Mouse (Mus musculus) heart, postnatal 36 days (tissue): ENCODE measurements at regions not wholly inside any gene's neighbourhood (a gene's known extent, or its start where the extent isn't known, plus 50 kb on each side); places are given as distances from the start of the nearest gene placed in this dataset.

ENCODE experiments used
- DNase-seq, 2 experiments: peaks; one replicate each; pipeline ENCODE4 v3.0.0; 2021 to 2022
- intact Hi-C: fragments of 180-260 bp; cut with DNase I; formaldehyde crosslinking; loops from one replicate; pipeline ENCODE4 v1.15.1; 2025

- intact Hi-C loops = no loop called here
- DNase-seq = no peak
These were observed 172.0 kb downstream of the Dcdc2c start for GRCm38 (mm10) chr12:28380203-28380602.

GRCm38 (mm10) chr12:28377968-28378367 is 174.2 kb downstream of the Dcdc2c start:
- intact Hi-C loops = no loop called here

DNA sequence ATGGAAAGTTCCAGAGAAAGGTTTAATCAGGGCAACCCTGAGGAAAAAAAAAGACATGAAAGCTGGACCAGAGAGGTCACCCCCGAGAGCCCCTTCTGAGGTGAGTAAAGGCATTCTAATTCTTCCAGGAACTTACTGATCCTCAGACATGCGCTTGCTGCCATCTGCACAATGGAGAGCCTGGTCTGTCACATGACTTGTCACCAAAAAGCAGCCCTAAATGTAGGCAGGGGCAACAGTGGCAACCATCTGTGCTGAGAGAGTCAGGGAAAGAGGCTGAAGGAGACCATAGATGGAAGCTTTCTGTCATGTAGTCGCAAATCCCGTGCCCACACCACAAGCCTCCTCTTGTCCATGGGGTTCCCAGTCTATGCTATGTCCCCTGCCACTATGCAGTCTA is 174.8 kb downstream of the Dcdc2c start:
- intact Hi-C loops = no loop called here
- no peak for DNase-seq

More at GRCm38 (mm10) chr12:28377968-28378367, 174.2 kb downstream of the Dcdc2c start:
- no peak for DNase-seq

DNA sequence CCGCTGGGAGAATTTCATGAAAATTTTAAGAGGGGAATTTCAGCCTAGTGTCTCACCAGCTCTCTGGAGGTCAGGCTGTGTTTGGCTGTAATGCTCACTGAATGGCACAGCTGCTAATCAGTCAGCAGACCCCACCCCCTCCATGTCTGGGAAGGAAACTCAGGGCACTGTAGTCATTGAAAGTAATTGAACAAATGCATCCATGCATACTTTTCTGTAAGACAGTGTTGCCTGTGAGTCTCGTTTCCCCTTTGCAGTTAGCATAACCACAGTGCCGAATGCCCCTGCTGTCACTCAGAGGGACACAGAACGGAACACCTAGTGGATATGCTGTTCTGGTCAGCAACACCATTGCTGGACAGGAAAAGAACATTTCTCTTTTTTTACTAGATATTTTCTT is 175.4 kb downstream of the Dcdc2c start:
- DNase-seq = no peak
- intact Hi-C loops = no loop called here

DNA sequence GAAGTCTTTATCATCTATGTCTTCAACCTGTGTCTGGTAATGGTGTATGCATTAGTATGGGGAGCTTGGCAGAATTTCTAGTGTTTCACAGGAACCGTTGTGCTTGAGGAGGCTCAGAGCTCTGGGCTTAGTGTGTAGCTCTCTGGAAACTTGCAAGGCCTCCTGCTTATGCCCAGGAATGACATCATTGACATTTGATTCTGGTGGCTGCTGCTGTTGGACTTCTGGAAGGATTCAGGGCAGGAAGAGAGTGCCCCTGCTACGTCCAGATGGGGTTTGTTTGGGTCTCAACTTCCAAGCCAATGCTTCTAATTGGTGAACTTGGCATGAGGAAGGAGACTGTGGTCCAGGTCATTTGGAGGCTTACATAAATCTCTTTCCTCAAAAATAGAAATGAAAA is 186.9 kb downstream of the Dcdc2c start:
- intact Hi-C loops = no loop called here
- DNase-seq = no peak

- DNase-seq = no peak
- intact Hi-C loops = no loop called here
These were observed 193.4 kb downstream of the Dcdc2c start for GRCm38 (mm10) chr12:28358737-28359333.

DNA sequence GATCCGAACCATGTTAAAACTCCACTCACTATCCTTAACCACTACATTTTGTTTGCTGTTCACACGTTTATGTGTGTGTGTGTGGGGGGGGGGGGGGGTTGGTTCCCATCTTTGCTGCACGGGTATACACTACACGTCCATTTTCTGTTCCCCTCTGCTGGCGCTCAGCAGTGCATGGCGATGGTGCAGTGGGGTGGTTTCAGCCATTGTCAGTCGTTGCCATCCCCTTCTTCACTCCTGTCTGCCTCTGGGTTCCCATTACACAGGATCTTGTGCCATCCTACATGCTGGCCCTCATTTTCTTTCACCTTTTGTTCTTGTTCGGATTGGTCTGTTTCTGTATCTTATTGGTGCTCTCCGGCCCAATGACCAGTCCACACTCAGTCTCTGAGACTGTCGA is 194.4 kb downstream of the Dcdc2c start:
- intact Hi-C loops = no loop called here
- DNase-seq = no peak

DNA sequence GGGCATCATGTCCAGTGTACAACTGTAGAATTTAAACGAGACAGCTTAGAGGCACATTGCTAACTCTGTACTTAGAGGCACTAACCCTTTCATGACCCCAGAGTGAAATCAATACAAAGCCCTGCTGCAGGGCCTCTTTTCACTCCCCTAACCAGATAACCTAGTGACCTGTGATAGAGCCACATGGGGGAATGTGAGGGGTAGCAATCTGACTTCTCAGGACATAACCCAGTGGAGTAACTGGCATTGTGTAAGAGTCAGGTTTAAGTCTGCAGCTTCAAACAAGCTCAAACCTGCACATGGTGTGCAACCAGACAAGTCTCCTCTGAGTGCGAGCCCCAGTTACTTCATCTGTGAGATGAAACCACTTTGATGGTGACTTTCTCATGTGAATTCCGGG is 199.1 kb downstream of the Dcdc2c start:
- intact Hi-C loops = no loop called here
- no peak for DNase-seq

GRCm38 (mm10) chr12:28352571-28352970 is 199.6 kb downstream of the Dcdc2c start:
- DNase-seq = no peak
- intact Hi-C loops = no loop called here

DNA sequence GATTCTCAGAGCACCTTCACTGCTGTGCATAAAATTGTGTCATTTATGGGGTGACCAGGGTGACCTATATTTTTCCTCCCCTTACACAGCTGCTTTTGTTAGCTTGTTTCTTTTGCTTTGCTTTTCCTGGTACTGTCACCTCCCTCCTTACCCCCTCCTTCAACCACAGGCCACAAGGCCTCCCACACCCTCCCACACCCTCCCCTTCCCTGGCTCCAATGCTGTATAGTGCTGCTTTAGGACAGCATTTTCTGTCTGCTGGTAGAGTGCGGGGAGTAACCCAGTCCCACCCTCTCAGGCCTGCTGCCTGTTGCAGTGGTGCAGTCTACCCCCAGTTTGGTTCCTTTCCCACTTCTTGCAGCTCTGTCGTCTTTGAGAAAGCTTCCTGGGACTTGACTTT is 209.5 kb downstream of the Dcdc2c start:
- intact Hi-C loops = no loop called here
- DNase-seq = no peak

- intact Hi-C loops = no loop called here
- no peak for DNase-seq
These were observed 219.6 kb downstream of the Dcdc2c start for GRCm38 (mm10) chr12:28332591-28332990.

- no peak for DNase-seq
These were observed 220.4 kb downstream of the Dcdc2c start for GRCm38 (mm10) chr12:28331843-28332242.

DNA sequence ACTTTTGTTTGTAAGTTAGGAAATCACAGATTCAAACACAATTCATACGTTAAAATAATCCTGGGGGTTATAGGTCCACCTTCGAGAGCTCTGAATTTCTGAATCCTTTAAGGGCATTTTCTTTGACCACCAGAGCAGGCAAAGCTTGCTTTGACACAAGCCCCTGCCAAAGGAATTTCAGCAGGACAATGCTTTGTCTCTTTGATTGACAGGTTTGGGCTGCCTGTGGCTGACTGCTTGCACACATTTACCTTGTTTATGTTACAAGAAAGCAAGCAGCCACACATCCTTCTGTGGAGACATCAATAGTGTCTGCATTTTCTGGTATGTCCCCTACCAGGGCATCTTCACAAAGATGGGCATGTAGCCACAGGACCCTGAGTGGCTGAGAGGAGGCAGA is 228.5 kb downstream of the Dcdc2c start:
- intact Hi-C loops = no loop called here
- DNase-seq = no peak

More at GRCm38 (mm10) chr12:28331843-28332242, 220.4 kb downstream of the Dcdc2c start:
- intact Hi-C loops = no loop called here

- DNase-seq = no peak
- intact Hi-C loops = no loop called here
These were observed 243.0 kb downstream of the Dcdc2c start for GRCm38 (mm10) chr12:28309226-28309625.

- intact Hi-C loops = no loop called here
- DNase-seq = no peak
These were observed 250.1 kb downstream of the Dcdc2c start for GRCm38 (mm10) chr12:28302038-28302581.

DNA sequence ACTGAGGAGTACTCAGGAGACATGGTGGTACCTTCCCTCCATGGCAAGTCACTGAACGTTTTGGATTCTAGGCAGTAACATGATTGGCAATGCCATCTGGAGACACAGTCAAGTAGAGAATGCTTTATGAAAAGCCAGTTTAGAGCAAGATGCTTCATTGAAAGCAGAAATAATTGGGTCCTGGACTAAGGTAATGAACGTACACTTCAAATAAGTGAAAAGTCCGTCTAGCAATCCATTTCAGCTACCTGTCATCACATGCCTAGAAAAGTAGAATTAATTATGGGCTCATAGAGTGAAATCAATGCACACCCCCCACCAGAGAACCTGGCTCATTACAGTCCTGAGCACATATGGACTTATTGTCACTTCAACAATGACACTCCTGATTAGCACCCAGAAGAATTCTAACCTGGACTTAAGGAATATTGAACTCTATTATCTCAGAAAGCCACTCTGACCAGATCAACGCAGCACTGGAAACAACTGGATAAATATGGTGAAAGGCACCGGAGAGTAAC is 263.8 kb downstream of the Dcdc2c start:
- intact Hi-C loops = no loop called here
- DNase-seq = no peak

DNA sequence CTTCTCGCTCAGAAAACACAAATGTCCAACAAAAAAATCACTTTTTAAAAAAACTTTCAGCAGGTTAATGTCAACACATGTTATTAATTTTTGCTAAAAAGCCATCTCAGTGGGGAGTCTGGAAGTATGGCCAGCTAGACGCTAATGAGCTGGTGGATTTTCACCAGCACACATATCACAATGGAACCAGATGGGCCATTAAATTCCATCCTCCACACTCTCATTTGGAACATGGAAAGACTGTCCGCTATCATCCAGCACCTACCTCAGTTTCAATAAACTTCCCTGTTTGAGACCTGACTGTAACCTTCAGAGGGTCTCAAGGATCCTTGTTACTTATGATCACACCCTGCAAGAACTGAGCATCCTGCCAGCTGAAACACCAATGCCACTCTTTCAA is 296.7 kb downstream of the Dcdc2c start:
- DNase-seq = no peak
- intact Hi-C loops = no loop called here

- DNase-seq = no peak
- intact Hi-C loops = no loop called here
These were observed 301.7 kb downstream of the Dcdc2c start for GRCm38 (mm10) chr12:28250526-28250925.

GRCm38 (mm10) chr12:28248749-28249148 is 303.4 kb downstream of the Dcdc2c start:
- intact Hi-C loops = no loop called here
- no peak for DNase-seq

GRCm38 (mm10) chr12:28248287-28248686 is 303.9 kb downstream of the Dcdc2c start:
- intact Hi-C loops = no loop called here
- no peak for DNase-seq

DNA sequence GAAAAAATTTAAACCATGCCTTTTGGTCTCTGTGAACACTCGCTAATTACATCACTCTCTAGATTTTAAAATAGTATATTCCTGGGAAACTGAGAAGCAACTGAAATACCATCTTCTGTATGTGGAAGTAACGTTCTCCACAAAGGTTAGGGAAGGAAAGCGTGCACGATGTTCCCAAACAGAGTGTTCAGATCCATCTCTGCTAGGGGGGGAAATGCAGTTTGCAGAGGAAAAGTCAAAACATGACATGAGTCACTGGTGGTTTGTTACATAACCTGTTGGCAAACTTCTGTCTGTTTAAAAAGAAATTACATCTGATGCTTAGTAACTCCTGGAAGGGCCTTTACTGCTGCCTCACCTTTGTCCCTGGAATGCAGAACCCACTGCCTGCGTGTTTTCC is 314.2 kb downstream of the Dcdc2c start:
- no peak for DNase-seq
- intact Hi-C loops = no loop called here

DNA sequence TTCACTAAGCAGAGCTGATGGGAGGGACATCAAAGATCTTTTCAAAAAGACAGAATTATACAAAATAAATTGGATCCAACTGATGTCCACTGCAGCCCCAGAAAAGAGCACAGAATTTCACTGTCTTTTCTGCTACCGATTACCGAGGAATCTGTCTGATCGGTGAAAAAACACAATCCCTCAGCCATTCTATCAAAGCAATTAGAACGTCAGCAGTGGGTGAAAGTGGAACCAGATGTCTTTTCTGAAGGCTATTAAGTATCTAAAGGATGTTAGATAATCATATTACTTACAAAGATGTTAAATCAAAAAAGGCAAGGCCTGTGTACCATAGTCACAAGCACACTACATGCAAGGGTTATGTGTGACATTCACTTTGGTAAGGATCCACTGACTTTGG is 315.2 kb downstream of the Dcdc2c start:
- intact Hi-C loops = no loop called here
- no peak for DNase-seq

GRCm38 (mm10) chr12:28202847-28203246 is 349.4 kb downstream of the Dcdc2c start:
- intact Hi-C loops = no loop called here
- no peak for DNase-seq
